Mouse (Mus musculus): Measurements from ENCODE around the gene Atad3a. TPM values are rescaled to one million over a fixed set of nuclear protein-coding genes. Genes with fewer than 3 reads are reported as not detected.
"Not testable (repeated sequence)": the region's sequence is repeated elsewhere in the genome, so short reads cannot be mapped to it uniquely, and the experiment has no call there.

Gene Atad3a
- total RNA-seq (2021), result 10 to 100 TPM; 37.5 to 48.3 TPM

DNA sequence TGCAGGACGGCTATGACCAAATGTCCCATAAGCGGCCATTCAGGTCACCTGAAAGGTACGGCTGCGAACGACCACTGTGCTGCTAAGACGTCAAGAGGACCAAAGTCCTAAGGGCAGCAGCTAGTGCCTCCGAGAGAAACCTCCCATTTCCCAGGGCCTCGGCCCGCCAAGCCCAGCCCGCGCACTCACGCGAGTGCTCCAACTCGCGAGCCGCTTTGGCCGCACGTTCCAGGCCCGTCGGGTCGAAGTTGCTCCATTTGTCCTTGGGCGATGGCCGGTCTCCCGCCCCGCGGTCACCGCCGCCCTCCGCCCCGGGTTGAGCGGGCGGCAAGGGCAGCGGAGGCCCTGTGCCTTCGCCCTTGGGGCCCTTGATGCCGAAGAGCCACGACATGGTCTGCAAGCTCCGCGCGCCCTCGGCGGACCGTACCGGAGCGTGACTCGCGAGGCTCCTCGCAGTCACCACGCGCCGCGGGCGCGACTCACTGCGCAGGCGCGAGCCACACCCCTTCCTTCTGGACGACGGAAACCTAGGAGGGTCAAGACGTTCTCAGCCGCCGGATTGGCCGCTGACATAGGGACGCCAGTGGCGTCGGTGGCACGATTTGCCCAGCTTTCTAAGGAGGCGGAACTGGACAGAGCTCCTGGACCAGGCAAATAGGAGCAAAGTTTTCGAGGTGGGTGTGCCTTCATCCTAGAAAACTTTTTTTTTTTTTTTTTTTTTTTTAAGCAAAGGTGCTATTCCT lies at the start of gene Atad3a:
TSS of gene Atad3a (minus strand) at position 481 of the 743 bp plus-strand sequence.
- DNase-seq (ENCODE audit: low spot score in 2 of 2), result peak; percentile 98 to 99
- intact Hi-C loops (cut with DNase I), result loop anchor here (5.0 kb wide), 1 partner anchor 93 kb away; the partner anchor contains the start of gene Mib2

- no peak for DNase-seq (ENCODE audit: low spot score in 2 of 2)
- intact Hi-C loops (cut with DNase I), result no loop called here
Observed at GRCm38 (mm10) chr4:155807841-155808240, 46.9 kb upstream of the Atad3a start.

DNA sequence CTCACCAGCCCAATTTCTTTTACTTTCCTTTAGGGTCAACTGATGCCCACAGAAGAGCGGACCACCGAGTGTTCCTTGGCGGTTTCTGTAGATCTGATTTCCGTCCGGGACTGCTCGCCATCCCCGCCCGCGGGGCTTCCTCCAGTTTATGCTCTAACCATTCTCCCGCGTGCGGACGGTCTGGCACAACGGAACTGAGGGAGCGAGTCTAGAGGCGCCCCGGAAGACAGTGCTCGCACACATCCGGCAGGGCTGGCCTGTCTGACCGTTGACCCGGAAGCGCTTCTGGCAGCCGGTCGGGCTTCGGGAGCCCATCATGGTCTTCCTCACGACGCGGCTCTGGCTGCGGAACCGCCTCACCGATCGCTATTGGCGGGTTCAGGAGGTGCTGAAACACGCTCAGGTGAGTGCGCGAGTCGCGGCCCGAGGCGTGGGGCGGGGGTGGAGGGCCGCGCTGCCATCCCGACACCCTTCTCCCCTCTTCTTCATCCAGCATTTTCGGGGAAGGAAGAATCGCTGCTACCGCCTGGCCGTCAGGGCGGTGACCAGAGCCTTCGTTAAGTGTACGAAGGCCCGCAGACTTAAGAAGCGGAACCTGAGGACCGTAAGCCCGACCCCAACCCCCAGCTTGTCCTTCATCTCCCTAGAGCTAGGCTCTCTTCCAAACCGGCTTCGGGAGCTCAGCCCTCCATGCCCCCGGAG lies 42.6 kb upstream of the Atad3a start:
- intact Hi-C loops (cut with DNase I), result no loop called here
- DNase-seq (ENCODE audit: low spot score in 2 of 2), result peak; percentile 95

DNA sequence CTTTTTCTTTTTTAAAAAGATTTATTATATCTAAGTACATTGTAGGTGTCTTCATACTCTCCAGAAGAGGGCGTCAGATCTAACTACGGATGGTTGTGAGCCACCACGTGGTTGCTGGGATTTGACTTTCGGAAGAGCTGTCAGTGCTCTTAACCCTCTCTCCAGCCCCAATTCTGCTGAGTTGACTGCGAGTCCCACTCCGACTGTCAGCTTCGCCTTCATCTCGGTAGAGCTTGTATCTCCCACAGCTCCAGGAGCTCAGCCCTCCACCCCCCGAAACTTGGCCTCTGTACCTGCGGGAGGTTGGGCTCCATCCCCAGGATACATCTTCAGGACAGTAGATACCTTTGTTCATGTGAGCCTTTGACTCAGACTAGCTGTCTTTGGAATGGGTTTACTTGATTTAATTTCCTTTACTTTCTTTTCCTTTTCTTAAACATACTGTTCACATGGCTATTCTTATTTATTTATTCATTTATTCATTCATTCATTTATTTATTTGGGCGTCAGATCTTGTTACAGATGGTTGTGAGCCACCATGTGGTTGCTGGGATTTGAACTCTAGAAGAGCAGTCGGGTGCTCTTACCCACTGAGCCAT lies 41.9 kb upstream of the Atad3a start, which contains the start of gene Mrpl20:
TSS of gene Mrpl20 (plus strand) at position 138 of the 599 bp plus-strand sequence.
- no peak for DNase-seq (ENCODE audit: low spot score in 2 of 2)
- intact Hi-C loops (cut with DNase I), result no loop called here

DNA sequence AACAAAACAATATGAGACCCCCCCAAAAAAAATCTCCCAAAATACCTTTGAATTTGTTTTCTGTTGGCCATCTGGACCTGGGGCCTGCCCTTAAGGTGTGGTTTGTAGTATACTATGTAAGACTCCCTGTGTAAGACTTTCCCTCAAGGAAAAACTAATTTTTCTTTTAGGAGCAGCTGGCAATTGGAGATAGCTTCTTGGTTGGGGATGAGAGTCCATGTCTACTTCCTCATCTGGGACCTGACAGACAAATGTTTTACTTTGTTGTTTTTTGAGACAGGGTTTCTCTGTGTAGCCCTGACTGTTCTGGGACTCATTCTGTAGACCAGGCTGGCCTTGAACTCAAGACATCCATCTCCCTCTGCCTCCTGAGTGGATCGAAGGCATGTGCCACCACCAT lies 41.2 kb upstream of the Atad3a start:
- intact Hi-C loops (cut with DNase I), result no loop called here
- no peak for DNase-seq (ENCODE audit: low spot score in 2 of 2)

DNA sequence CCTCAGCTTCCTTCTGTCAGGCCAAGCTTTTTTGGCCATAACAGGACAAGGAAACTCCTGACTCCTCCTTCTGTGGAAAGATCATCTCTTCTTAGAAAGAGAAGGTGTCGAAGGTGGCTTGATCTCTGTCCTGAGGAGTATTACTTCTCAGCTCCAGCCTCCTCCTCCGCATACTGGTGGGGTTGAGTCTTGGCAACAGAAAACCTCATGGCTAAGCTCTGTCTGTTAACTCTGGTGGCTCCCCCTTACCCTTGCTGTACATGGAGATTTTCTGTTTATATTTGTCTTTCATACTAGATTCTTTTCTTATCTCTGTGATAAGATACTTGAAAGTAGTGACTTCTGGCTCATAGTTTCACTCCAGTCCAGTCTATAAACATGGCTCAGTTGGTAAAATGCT lies 32.8 kb upstream of the Atad3a start:
- intact Hi-C loops (cut with DNase I), result no loop called here

DNA sequence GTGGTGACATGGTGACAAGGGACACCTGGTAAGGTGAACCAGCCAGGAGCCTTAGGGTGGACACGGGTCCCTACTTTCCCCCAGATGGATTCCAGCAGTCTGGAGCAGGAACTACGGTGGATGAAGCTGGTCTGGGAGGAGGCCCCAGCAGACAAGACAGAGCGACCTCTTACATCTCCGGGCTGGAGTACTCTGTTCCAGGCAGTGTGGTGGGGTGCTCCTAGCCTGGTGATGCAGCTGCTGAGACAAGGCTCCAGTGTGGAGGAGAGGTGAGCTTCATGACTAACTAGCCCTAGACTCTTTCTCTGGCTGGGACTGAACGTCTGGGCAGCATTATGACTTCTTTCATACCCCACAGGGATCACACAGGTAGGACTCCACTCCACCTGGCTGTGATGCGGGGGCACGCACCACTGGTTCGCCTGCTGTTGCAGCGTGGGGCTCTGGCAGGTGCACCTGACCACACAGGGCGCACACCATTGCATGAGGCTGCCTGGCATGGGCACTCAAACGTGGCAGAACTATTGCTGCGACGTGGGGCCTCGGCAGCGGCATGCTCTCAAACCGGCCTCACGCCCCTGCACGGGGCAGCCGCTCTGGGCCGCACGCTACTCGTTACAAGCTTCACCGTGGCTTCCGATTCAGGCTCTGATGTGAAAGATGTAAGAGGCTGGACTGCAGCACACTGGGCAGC lies 30.5 kb upstream of the Atad3a start:
- intact Hi-C loops (cut with DNase I), result no loop called here
- DNase-seq (ENCODE audit: low spot score in 2 of 2), result no peak

More for the DNA sequence above, 32.8 kb upstream of the Atad3a start:
- no peak for DNase-seq (ENCODE audit: low spot score in 2 of 2)

DNA sequence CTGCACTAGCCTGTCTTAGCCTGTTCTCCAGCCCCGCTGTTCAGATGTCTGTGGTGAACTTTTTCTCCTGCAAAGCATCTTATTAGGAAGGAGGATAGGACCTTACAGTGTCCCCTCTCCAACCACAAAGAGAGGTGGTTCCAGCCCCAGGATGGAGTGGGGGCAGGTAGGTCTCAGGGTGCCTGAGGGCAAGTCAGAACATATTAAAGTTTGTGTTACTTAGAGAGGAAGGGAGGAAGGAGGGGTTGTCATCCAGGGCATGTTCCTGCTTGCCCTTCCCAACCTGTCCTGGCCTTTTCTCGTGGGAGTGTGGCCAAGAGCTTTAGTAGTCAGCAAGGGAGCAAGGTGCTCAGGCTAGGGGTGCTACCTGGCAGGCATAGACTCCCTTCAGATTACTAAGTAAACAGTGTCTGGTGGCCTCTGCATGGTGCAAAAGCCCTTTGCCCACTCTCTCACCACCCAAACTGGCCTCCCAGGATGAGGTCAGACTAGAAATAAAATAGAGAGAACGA lies 29.8 kb upstream of the Atad3a start:
- no peak for DNase-seq (ENCODE audit: low spot score in 2 of 2)
- intact Hi-C loops (cut with DNase I), result no loop called here

DNA sequence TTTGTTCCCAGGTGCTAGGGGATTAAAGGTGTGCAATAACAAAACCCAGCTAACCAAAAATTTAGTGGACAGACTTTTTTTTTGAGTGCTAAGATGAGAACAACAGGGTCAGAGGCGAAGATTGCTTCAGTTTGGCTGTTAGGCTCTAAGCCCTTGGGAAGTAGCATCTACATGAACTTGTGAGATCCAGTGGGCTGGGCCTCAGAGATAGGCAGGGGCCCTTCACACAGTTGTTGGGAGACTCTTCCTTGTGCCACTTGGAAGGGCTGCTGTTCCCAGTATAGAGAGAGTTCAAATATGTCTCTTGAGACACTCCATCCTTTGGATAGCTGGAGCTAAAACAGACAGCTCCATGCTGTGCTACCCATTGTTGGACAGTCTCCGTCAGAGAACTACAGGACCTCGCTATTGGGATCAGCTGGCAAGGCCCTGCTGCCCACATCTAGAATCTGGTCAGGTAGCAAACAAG lies 29.2 kb upstream of the Atad3a start, which contains the start of gene Ankrd65:
TSS of gene Ankrd65 (plus strand) at position 419 of the 469 bp plus-strand sequence.
- no peak for DNase-seq (ENCODE audit: low spot score in 2 of 2)
- intact Hi-C loops (cut with DNase I), result no loop called here

DNA sequence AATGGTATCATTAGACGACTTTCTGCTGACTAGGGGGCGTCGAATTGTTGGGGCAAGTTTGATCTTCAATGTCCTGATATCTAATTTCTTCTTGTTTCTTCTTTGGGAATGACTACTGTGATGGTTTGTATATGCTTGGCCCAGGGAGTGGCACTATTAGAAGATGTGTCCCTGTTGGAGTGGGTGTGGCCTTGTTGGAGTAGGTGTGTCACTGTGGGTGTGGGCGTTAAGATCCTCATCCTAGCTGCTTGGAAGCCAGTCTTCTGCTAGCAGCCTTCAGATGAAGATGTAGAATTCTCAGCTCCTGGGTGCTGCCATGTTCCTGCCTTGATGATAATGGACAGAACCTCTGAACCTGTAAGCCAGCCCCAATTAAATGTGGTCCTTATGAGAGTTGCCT lies 27.9 kb upstream of the Atad3a start:
- intact Hi-C loops (cut with DNase I), result not testable (repeated sequence)

GRCm38 (mm10) chr4:155788300-155788699 lies 27.4 kb upstream of the Atad3a start:
- DNase-seq (ENCODE audit: low spot score in 2 of 2), result no peak
- intact Hi-C loops (cut with DNase I), result no loop called here

More for the DNA sequence above, 27.9 kb upstream of the Atad3a start:
- not testable (repeated sequence) for DNase-seq (ENCODE audit: low spot score in 2 of 2)

GRCm38 (mm10) chr4:155785819-155786218 lies 24.9 kb upstream of the Atad3a start, which contains the start of gene Tmem88b:
Gene Tmem88b (minus strand): TSS chr4:155785874.
- DNase-seq (ENCODE audit: low spot score in 2 of 2), result no peak
- intact Hi-C loops (cut with DNase I), result loop anchor here (2.0 kb wide), 1 partner anchor 15 kb away; no protein-coding TSS in a partner anchor

DNA sequence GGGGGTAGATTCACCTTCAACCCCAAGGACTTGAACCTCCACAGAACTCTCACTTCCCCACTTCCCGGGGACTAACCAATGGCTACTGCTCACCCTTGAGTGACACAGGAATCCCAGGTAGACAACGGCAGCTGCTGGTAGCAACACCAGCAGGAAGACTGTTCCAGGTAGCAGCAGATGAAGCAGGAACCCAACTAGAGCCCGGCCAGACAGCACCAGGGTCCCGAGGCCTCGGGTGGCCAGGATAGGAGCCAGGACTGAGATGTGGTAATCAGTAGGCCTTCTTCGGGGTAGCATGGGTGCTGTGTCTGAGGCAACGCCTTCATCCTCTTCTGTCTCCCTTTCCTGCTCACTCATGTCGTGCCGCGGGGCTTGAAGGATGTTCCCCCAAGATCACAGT lies 24.4 kb upstream of the Atad3a start:
- no peak for DNase-seq (ENCODE audit: low spot score in 2 of 2)
- intact Hi-C loops (cut with DNase I), result loop anchor here (2.0 kb wide), 1 partner anchor 14 kb away; no protein-coding TSS in a partner anchor

DNA sequence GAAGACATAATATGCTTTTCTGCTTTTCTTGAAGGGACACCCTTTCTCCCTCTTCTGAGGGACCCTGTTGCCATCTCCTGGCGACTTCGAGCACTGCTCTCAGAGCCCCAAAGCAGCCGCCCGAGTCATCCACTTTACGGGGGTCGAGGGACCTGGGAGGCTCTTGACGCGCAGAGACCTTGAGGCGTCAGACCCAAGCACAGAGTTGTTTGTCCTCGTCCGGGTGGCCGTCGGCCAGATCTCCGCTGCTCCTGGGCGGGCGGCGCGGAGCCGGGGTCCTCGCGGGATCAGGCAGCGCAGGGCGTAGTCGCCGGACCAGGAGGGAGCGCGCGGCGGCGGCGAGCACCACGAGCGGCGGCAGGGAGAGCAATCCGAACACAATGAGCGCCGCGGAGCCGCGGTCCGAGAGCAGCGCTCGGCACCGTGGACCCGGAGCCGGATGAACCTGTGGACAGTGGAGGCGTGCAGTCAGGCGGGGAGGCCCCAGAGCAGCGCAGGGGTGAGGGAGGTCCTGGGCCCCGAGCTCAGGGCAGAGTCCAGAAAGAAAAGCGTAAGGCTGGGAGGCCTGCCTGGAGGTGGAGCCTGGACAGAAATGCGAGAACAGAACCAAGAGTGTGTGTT lies 23.3 kb upstream of the Atad3a start:
- peak; percentile 82 to 83 for DNase-seq (ENCODE audit: low spot score in 2 of 2)
- intact Hi-C loops (cut with DNase I), result loop anchor here (2.0 kb wide), 1 partner anchor 13 kb away; no protein-coding TSS in a partner anchor

DNA sequence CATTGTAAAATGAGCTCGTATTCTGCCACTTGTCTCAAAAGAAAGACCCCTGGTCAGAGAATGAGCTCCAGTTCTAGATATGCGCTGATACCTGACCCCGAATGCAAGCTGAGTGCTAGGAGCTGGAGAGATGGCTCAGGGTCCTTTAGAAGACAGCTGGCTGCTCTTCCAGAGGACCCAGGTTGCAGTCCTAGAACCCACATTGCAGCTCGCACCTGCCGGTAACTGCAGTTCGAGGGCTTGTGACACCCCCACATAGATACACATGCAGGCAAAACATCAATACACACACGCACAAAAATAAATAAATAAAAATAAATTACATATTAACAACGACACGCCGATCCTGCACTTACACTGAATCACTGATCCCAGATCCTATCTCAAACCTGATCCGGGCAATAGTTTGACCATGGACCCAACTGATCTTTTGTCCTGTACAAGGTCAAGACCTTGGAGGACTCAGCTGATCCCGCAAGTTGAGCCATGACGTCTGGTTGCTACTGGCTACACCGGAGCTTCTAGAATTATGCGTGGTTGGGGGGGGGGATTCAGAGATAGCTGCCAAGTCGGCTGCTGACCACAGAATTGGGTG lies 22.7 kb upstream of the Atad3a start:
- peak in 1 of 2 experiments; percentile 7 for DNase-seq (ENCODE audit: low spot score in 2 of 2)
- intact Hi-C loops (cut with DNase I), result loop anchor here (2.0 kb wide), 1 partner anchor 13 kb away; no protein-coding TSS in a partner anchor

DNA sequence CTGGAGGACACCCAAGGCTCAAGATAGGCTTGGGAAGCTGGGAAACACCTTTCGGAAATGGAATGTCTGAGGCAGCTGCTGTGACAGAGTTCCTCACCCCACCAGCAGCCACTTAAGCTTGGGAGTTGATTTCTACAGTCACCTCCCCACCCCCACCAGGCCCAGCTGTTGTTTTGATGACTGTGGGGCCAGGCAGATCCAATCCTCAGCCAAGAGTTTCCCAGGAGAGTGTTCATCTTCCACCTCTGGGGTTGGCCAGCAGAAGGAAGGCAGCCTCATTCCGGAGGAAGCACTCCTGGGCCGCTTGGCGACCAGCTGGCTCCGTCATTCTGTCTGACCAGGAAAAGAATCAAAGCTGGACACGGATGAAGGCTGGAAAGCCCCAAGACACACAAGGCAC lies 20.0 kb upstream of the Atad3a start:
- no peak for DNase-seq (ENCODE audit: low spot score in 2 of 2)
- intact Hi-C loops (cut with DNase I), result no loop called here

- no peak for DNase-seq (ENCODE audit: low spot score in 2 of 2)
- intact Hi-C loops (cut with DNase I), result no loop called here
Observed at GRCm38 (mm10) chr4:155779498-155779897, 18.6 kb upstream of the Atad3a start.

GRCm38 (mm10) chr4:155777816-155778215 lies 16.9 kb upstream of the Atad3a start:
- no peak for DNase-seq (ENCODE audit: low spot score in 2 of 2)
- intact Hi-C loops (cut with DNase I), result no loop called here

All from left cerebral cortex, postnatal 36 days (tissue).